22 mouse cellular contexts compared by ENCODE assay signal in the genomic region with DNA sequence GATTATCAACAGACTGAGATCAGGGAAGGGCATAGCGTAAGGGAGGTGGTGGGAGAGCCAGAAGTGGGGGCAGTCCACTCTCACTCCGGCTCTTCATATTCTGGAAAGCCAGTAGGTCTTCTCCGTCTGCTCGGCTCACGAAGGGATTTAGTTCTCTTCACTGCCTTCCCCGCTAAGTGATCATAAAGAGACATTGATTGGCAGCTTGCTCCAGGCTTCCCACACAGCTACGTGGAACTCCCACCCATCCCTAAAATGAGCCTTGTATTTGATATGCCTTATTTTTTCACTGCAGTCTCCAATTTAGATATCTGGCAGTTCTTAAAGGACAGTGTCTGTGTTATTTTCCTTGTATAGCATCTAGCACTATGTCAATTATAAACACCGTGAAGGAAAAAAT. TPM values are rescaled to one million over a fixed set of nuclear protein-coding genes. Genes with fewer than 3 reads are reported as not detected.
DNase-seq lines count a peak whose midpoint lies in the region; ATAC-seq and TF ChIP-seq lines count a peak whose summit lies in the region.
"Had no signal": no experiment of that assay in that cellular context is flagged by ENCODE, and none has a peak within 500 bp of the region (broad histone marks: within the 10 kb centered on the region; RNA-seq: fewer than 3 reads in every experiment).

No protein-coding gene starts in this region.

- peak; percentile 17 to 29 for DNase-seq in frontal cortex, postnatal 10 days (ENCODE audit: low spot score in 2 of 2)
- DNase-seq in frontal cortex, adult 2 months (ENCODE audit: extremely low spot score in 1 of 2, low spot score in 1 of 2) = no peak
- no peak for DNase-seq in left cerebral cortex, adult 2 months (ENCODE audit: extremely low spot score in 1 of 2, low spot score in 2 of 2)
- DNase-seq in left cerebral cortex, adult 9 months (ENCODE audit: low spot score in 2 of 2) = no peak
- no peak for DNase-seq in spleen, postnatal 4 days (ENCODE audit: low spot score in 2 of 2)
- DNase-seq: adrenal gland, adult 8-10 months; B cell, adult 2 months; cerebellum, adult 8-10 months; thymus, postnatal 36 days had no signal

- TF ChIP-seq CTCF in left cerebral cortex, adult 2 months (IDR thresholded peaks at IDR 0.05) = no peak

- 65% methylated on average over 8 of the region's 8 CpGs for WGBS in midbrain, embryonic 16.5 days
- WGBS in midbrain, embryonic 13.5 days = 72% methylated on average over 8 of the region's 8 CpGs

- H3K4me3 ChIP-seq in left cerebral cortex, adult 2 months = no peak overlapping the region
- H3K4me3 ChIP-seq in midbrain, embryonic 16.5 days (ENCODE audit: low read depth, low read length) = no peak overlapping the region
- H3K4me3 ChIP-seq in midbrain, embryonic 13.5 days (replicated peaks) = no peak overlapping the region
- H3K4me3 ChIP-seq: embryonic facial prominence, embryonic 12.5 days; hindbrain, embryonic 10.5 days had no signal

- no peak overlapping the region for H3K4me2 ChIP-seq in midbrain, embryonic 16.5 days (ENCODE audit: low read length)
- no peak overlapping the region for H3K4me2 ChIP-seq in midbrain, embryonic 13.5 days (replicated peaks)
- H3K4me2 ChIP-seq: embryonic facial prominence, embryonic 12.5 days had no signal

- intact Hi-C loops in left cerebral cortex, adult 2 months (cut with DNase I) = loop anchor here (5.0 kb wide), 3 partner anchors 103 to 278 kb away; a partner anchor contains a TSS

- H3K4me1 ChIP-seq in midbrain, embryonic 16.5 days (ENCODE audit: control insufficient read depth, insufficient read depth, low read length) = peaks cover 6% of the 10 kb centered on the region
- H3K4me1 ChIP-seq in midbrain, embryonic 13.5 days (replicated peaks) = peaks cover 6% of the 10 kb centered on the region; the same call in 1 of the 2 replicates

- H3K9me3 ChIP-seq in midbrain, embryonic 16.5 days (replicated peaks; ENCODE audit: control insufficient read depth, low read length, poor library complexity, severe bottlenecking) = no peaks in the 10 kb centered on the region
- H3K9me3 ChIP-seq in midbrain, embryonic 13.5 days = no peaks in the 10 kb centered on the region
- H3K9me3 ChIP-seq: embryonic facial prominence, embryonic 12.5 days; hindbrain, embryonic 10.5 days had no signal

- peak; percentile 36 for ATAC-seq in midbrain, embryonic 16.5 days
- ATAC-seq in midbrain, embryonic 13.5 days = no peak
- ATAC-seq: inflammation-experienced regulatory T-cells, adult 6 months had no signal

- H3K27ac ChIP-seq in left cerebral cortex, adult 2 months = peak overlapping the region; percentile 80
- H3K27ac ChIP-seq in midbrain, embryonic 16.5 days (ENCODE audit: low read length) = no peak overlapping the region
- no peak overlapping the region for H3K27ac ChIP-seq in midbrain, embryonic 13.5 days
- H3K27ac ChIP-seq: embryonic facial prominence, embryonic 12.5 days; hindbrain, embryonic 10.5 days had no signal

- H3K27me3 ChIP-seq in midbrain, embryonic 16.5 days (ENCODE audit: control insufficient read depth, insufficient read depth, low read depth, low read length) = no peaks in the 10 kb centered on the region
- H3K27me3 ChIP-seq in midbrain, embryonic 13.5 days = no peaks in the 10 kb centered on the region
- H3K27me3 ChIP-seq: embryonic facial prominence, embryonic 12.5 days had no signal

- no peaks in the 10 kb centered on the region for H3K36me3 ChIP-seq in midbrain, embryonic 16.5 days (ENCODE audit: control insufficient read depth, insufficient read depth, low read length)
- no peaks in the 10 kb centered on the region for H3K36me3 ChIP-seq in midbrain, embryonic 13.5 days
- H3K36me3 ChIP-seq: embryonic facial prominence, embryonic 12.5 days; hindbrain, embryonic 10.5 days had no signal

- no peak overlapping the region for H3K9ac ChIP-seq in midbrain, embryonic 16.5 days (ENCODE audit: low read depth, low read length)
- no peak overlapping the region for H3K9ac ChIP-seq in midbrain, embryonic 13.5 days (replicated peaks)
- H3K9ac ChIP-seq: embryonic facial prominence, embryonic 12.5 days; liver, postnatal 0 days had no signal

RNA-seq across cellular contexts. Expression of a gene that starts 11.5 kb away (rescaled TPM):
- 0.16 TPM in 1 of 2 replicates, not detected in the other for polyA plus RNA-seq in frontal cortex, adult 2 months (2012; rRNA removed)
- total RNA-seq in left cerebral cortex, adult 2 months (2021) = not detected
- polyA plus RNA-seq in midbrain, embryonic 16.5 days (2015; fragmentation: Nextera tagmentation; extraction: Ambion mirVana) = not detected in 2 replicates
- not detected in 2 replicates for polyA plus RNA-seq in midbrain, embryonic 13.5 days (2015; fragmentation: Nextera tagmentation; extraction: Ambion mirVana)
- total RNA-seq: adrenal gland, adult 8-10 months; common myeloid progenitor, adult 5-6 weeks; granulocyte monocyte progenitor cell, adult 5-6 weeks; layer of hippocampus, adult 18-20 months had no signal
- polyA plus RNA-seq: embryonic facial prominence, embryonic 12.5 days; hindbrain, embryonic 10.5 days; inflammation-experienced regulatory T-cells, adult 6 months; kidney, embryonic 16.5 days; limb, embryonic 11.5 days; neural tube, embryonic 11.5 days; spleen, adult 2 months had no signal

Comparison
In these comparisons a context has a peak if more than half of its experiments do, and no peak if none do; other contexts are left out.
1. DNase-seq: peak in frontal cortex, postnatal 10 days (2 of 2); none in frontal cortex, adult 2 months (0 of 2), left cerebral cortex, adult 2 months (0 of 2), left cerebral cortex, adult 9 months (0 of 2) and spleen, postnatal 4 days (0 of 2).